Mouse (Mus musculus) embryonic fibroblast, embryonic 13.5 days (primary cell): ENCODE results near the gene Rbbp8nl. TPM values are rescaled to one million over a fixed set of nuclear protein-coding genes. Genes with fewer than 3 reads are reported as not detected.

Source experiments
- H3K27ac ChIP-seq: 2 replicates; pipeline ENCODE4 v1.5.1; 2012; ENCODE audit warnings: low read length, control low read depth, inconsistent platforms; ENCODE audit not compliant: insufficient read depth
- H3K4me1 ChIP-seq: 2 replicates; pipeline ENCODE4 v1.6.1; 2011; ENCODE audit warnings: low read length; ENCODE audit not compliant: control insufficient read depth, insufficient read depth
- H3K4me3 ChIP-seq: 2 replicates; pipeline ENCODE4 v1.5.1; 2011; ENCODE audit warnings: mild to moderate bottlenecking, control low read depth, low read length; ENCODE audit not compliant: insufficient read depth
- CTCF ChIP-seq: IDR thresholded peaks from 2 replicates; pipeline ENCODE4 v1.5.1; 2011; ENCODE audit warnings: mild to moderate bottlenecking, control low read depth, low read length, moderate library complexity, borderline replicate concordance; ENCODE audit not compliant: insufficient read depth
- POLR2A ChIP-seq: IDR thresholded peaks from 2 replicates; pipeline ENCODE4 v1.6.1; 2011; ENCODE audit warnings: low read depth, mild to moderate bottlenecking, control low read depth, low read length, moderate library complexity
- polyA plus RNA-seq: library from polyadenylated mRNA; stranded (reverse); fragments of >200 nt; gene quantifications from 2 replicates; pipeline ENCODE4 v1.2.4, GENCODE M21; 2011; ENCODE audit warnings: low read depth; ENCODE audit not compliant: missing spikeins, insufficient read length

Gene Rbbp8nl
- polyA plus RNA-seq, 1 experiment = not detected

DNA sequence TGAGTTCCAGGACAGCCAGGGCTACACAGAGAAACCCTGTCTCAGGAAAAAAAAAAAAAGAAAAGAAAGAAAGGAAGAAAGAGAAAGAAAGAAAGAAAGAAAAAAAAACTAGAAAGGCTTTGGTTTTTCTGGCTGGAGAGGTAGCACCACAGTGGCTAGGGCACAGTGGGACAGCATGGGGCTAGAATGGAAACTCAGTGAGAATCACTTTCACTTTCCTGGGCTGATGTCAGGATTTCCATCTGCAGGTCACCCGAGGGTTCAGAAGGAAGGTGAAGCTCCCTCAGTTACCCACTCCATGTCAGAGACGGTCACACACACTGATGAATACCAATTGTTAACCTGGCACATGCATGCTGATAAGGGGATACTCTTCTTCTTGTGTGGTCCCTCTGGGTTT lies 18.0 kb upstream of the Rbbp8nl start:
- H3K4me1 ChIP-seq = no peaks in the 10 kb centered on the region
- no peak overlapping the region for H3K27ac ChIP-seq
- H3K4me3 ChIP-seq = no peak overlapping the region
- TF ChIP-seq POLR2A = no peak
- no peak for TF ChIP-seq CTCF

DNA sequence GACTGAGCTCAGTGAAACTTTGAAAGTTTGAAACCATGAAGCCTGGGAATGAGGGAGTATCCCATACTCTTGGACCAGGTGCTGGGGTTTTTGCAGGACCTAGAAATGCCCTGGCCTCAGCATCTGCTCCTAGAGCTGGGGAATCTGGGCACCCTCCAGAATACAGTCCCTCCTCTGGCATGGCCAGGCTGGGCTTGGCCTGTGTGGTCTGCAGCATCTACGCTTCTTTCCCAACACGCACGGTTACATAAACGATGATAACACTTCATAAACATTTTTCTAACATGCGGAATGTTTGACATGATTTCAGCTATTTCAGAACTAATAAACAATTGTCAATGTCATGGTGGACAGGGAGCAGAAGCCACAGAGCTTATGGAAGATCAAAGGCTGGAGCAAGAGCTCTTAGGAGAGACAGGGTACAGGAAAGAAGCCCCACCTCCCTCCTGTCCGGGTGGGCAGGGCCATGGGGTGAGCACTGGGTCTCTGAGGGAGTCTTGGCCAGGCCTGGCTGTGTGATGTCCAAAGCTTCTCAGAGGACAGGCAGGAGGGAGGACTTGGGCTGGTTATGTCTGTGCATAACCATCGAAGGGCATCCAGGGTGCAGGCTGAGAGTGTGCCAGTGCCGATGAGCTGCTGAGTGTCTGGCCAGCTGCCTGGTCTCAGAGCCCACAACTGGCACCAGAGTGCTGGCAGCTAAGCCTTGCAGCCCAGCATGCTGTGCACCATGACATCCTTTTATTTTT lies 16.9 kb upstream of the Rbbp8nl start:
- H3K4me1 ChIP-seq = no peaks in the 10 kb centered on the region
- no peak for TF ChIP-seq CTCF
- H3K27ac ChIP-seq = no peak overlapping the region
- no peak overlapping the region for H3K4me3 ChIP-seq

DNA sequence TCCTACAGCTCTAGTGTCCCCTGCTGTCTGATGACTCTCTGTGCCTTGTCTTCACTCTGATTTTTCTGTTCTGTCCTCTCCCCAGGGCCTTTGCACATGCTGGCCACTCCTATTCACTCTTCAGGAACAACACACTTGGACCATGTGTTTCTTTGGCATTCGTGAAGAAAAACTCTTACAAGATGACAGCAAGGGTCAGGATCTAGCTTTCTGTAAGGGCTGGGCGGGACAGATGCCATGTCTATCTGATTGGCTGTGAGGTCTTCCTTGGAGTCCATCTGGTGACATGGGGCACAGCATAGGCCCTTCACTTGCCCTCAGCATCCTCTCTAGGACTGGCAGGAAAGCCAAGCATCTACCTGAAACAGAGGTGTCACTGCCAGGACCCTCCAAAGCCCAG lies 16.3 kb upstream of the Rbbp8nl start:
- Histone ChIP-seq H3K27ac (no peak overlapping the region), H3K4me3 (no peak overlapping the region), H3K4me1 (no peaks in the 10 kb centered on the region)
- TF ChIP-seq CTCF (no peak), POLR2A (no peak)

DNA sequence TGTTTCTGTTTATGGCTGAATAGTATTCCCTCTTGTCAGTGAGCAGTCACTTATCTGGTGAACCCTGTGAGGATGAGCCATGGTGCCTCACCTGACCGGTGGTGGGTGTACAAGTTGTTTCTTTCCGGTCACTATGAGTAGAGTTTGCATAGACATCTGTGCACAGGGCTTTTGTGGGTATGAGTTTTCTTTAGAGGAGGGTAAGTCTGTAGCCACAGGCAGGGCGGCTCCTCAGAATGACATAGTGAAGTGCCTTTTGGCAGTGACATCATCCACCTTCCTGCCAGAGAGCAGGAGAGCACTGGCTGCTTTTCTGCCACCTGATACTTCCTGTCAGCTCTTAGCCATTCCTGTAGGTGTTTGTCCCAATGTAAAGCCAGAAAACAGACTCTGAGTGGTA lies 15.8 kb upstream of the Rbbp8nl start:
- H3K27ac ChIP-seq = no peak overlapping the region
- no peaks in the 10 kb centered on the region for H3K4me1 ChIP-seq
- H3K4me3 ChIP-seq = no peak overlapping the region
- TF ChIP-seq POLR2A (no peak), CTCF (no peak)

DNA sequence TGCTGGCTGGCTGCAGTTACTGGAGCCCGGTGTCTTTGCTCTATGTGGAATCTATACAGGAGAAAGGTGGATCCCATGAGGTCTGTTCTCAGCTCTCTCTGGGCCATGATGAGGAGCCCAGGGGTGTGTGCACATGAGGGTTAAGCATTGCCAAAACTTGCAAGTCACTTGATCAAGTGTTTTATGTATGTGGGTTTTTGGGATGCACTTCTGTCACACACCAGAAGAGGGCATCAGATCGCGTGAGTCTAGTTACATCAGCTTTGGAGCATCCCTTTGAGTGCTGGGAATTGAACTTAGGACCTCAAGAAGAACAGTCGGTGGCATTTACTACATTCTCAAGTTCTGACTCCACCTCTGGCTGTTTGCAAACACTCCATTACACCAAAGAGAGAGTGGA lies 14.9 kb upstream of the Rbbp8nl start:
- TF ChIP-seq CTCF (no peak), POLR2A (no peak)
- Histone ChIP-seq H3K27ac (no peak overlapping the region), H3K4me3 (no peak overlapping the region), H3K4me1 (no peaks in the 10 kb centered on the region)

DNA sequence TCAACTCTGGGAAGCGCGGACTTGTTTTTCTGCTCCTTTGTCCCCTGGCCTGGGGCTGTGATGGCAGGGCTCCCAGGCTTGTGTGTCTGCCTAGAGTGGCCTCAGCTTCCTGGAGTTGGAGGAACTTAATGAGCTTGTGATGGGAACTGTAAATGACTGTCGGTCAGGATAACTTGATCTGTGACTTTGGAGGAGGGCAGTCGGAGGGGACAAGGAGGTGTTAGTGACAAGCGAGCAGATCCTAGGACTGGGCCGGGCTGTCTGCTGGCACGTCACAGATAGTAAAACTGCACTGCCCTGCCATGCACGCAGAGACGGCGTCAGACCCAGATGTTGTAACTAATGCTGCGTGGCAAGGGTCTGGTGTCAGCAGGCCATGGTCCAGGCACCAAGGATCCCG lies 13.8 kb upstream of the Rbbp8nl start:
- Histone ChIP-seq H3K27ac (no peak overlapping the region), H3K4me1 (no peaks in the 10 kb centered on the region), H3K4me3 (no peak overlapping the region)
- TF ChIP-seq POLR2A = no peak
- TF ChIP-seq CTCF = no peak

DNA sequence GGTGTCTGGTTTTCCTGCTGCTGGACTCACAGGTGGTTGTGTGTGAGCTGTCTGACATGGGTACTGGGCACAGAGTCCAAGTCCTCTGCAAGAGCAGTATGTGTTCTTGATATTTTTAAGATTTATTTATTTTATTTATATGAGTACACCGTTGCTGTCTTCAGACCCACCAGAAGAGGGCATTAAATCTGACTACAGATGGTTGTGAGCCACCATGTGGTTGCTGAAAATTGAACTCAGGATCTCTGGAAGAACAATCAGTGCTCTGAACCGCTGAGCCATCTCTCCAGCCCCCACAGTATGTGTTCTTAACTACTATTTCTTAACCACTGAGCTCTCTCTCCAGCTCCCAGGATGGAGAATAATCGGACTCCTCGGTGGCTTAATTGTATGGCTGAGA lies 12.5 kb upstream of the Rbbp8nl start:
- H3K4me1 ChIP-seq = no peaks in the 10 kb centered on the region
- TF ChIP-seq CTCF (no peak), POLR2A (no peak)
- no peak overlapping the region for H3K4me3 ChIP-seq
- no peak overlapping the region for H3K27ac ChIP-seq

DNA sequence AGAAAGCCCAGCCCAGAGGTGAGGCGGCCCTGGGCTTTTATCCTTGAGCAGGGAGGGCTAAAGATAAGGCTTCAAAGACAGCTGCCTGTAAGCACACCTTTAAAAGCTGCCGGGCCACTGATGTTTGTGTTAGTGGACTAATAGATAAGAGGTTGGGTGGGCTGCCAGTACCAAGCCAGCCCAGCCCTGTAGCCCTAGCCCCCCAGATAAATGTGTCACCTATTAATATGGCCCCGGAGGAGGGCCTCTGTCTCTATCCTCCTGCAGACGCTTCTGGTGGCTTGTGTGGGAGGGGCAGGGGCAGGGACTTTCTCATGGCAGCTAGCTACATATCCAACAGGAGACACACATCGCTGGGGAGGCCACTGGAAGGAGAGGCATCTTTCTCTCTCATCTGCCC lies 11.1 kb upstream of the Rbbp8nl start:
- H3K4me3 ChIP-seq = no peak overlapping the region
- H3K27ac ChIP-seq = no peak overlapping the region
- H3K4me1 ChIP-seq = no peaks in the 10 kb centered on the region
- TF ChIP-seq POLR2A = no peak
- TF ChIP-seq CTCF = no peak

DNA sequence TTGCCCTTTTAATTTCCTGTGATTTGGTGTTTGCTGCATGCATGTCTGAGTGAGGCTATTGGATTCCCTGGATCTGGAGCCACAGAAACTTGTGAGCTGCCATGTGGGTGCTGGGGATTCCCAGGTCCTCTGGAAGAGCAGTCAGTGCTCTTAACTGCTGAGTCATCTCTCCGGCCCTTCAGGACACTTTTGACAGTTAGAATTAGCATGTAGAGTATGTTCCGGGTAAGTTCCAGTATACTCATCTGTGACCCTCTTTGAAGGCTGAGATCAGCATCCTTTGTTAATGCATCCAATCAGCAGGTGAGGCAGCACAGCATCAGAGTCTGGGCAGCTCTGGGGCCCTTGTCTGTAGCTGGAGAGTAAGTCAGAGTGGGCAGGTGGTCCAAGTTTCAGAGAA lies 10.6 kb upstream of the Rbbp8nl start:
- no peak overlapping the region for H3K27ac ChIP-seq
- TF ChIP-seq POLR2A (no peak), CTCF (no peak)
- no peak overlapping the region for H3K4me3 ChIP-seq
- no peaks in the 10 kb centered on the region for H3K4me1 ChIP-seq

DNA sequence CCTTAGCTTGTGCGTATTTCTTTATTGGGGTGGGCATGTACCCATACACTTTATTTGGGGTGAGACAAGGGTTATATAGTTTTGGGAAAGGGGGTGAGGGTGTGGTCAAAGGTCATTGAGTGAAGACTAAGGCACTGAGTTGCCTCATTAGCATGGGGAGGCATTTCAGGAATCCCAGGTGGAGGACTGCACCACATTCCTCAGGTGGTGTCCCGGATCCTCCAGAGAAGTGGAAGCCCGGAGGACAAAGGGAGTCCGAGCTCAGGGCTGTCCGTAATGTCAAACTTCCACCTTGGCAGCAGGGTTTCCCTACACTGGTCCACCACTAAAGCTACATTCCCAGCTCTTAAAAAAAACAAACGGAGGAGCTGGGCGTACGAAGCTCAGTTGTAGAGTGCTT lies 3.2 kb upstream of the Rbbp8nl start:
- H3K4me1 ChIP-seq = no peaks in the 10 kb centered on the region
- TF ChIP-seq POLR2A (no peak), CTCF (no peak)
- no peak overlapping the region for H3K4me3 ChIP-seq
- H3K27ac ChIP-seq = no peak overlapping the region
